Mouse (Mus musculus) liver, embryonic 14.5 days (tissue): ENCODE measurements at regions not wholly inside any gene's neighbourhood (a gene's known extent, or its start where the extent isn't known, plus 50 kb on each side); places are given as distances from the start of the nearest gene placed in this dataset.

Experiments
- ATAC-seq: fragments of 200-750 bp; cut with Nextera tagmentation; 2 replicates; pipeline ENCODE4 v1.8.0; 2017; ENCODE audit warnings: moderate number of reproducible peaks, mild to moderate bottlenecking, moderate library complexity; ENCODE audit not compliant: insufficient read depth
- DNase-seq, 3 experiments: peaks; one replicate each; pipeline ENCODE4 v3.0.0-alpha.2; 2012 to 2013; ENCODE audit warnings: low read depth in 3 of 3, low spot score in 3 of 3
- H3K27ac ChIP-seq: fragments of 300-500 bp; sonication (generic); 2 replicates; pipeline ENCODE4 v1.5.1; 2014; ENCODE audit warnings: moderate library complexity, mild to moderate bottlenecking, control low read depth, inconsistent platforms
- H3K27me3 ChIP-seq: fragments of 300-500 bp; sonication (generic); 2 replicates; pipeline ENCODE4 v1.6.1; 2014; ENCODE audit warnings: mild to moderate bottlenecking, low read length, moderate library complexity; ENCODE audit not compliant: control insufficient read depth, insufficient read depth
- H3K36me3 ChIP-seq: fragments of 300-500 bp; sonication (generic); replicated peaks from 2 replicates; pipeline ENCODE4 v1.6.1; 2014; ENCODE audit warnings: low read depth; ENCODE audit not compliant: control insufficient read depth, insufficient read depth
- H3K4me1 ChIP-seq, 2 experiments: fragments of 200-500 bp in 1 of 2; fragments of 300-500 bp in 1 of 2; sonication (generic) in 1 of 2; replicated peaks; 2 replicates each; pipeline ENCODE4 v1.6.1; 2012 to 2014; ENCODE audit warnings: antibody characterized with exemption in 1 of 2, inconsistent platforms in 1 of 2, low read length in 1 of 2; ENCODE audit not compliant: control insufficient read depth in 2 of 2, insufficient read depth in 2 of 2
- H3K4me2 ChIP-seq: fragments of 300-500 bp; sonication (generic); 2 replicates; pipeline ENCODE4 v1.6.1; 2014; ENCODE audit warnings: low read depth, mild to moderate bottlenecking, control low read depth, moderate library complexity
- H3K4me3 ChIP-seq, 2 experiments: fragments of 200-500 bp in 1 of 2; fragments of 300-500 bp in 1 of 2; sonication (generic) in 1 of 2; 2 replicates each; pipeline ENCODE4 v1.5.1; 2012 to 2014; ENCODE audit warnings: low read depth in 2 of 2, low read length in 2 of 2, mild to moderate bottlenecking in 2 of 2, control low read depth in 1 of 2, inconsistent platforms in 1 of 2, moderate library complexity in 1 of 2; ENCODE audit not compliant: insufficient read depth in 1 of 2
- H3K9ac ChIP-seq: fragments of 300-500 bp; sonication (generic); replicated peaks from 2 replicates; pipeline ENCODE4 v1.6.1; 2014; ENCODE audit warnings: mild to moderate bottlenecking, control low read depth, moderate library complexity
- H3K9me3 ChIP-seq: fragments of 300-500 bp; sonication (generic); 2 replicates; pipeline ENCODE4 v1.6.1; 2016; ENCODE audit warnings: low read length, mixed read lengths; ENCODE audit not compliant: control insufficient read depth
- CTCF ChIP-seq: IDR thresholded peaks from 2 replicates; pipeline ENCODE4 v1.5.1; 2016; ENCODE audit warnings: antibody characterized with exemption, low read depth, control low read depth
- EP300 ChIP-seq: IDR thresholded peaks from 2 replicates; pipeline ENCODE4 v1.6.1; 2016; ENCODE audit warnings: antibody characterized with exemption, low read depth
- WGBS: fragments of 180-500 bp; shearing (Covaris S2); extraction: QIAGEN DNeasy Blood & Tissue Kit; methylation state at CpG from one replicate; pipeline ENCODE4 v1.1.7; 2014; ENCODE audit not compliant: insufficient replicate concordance; 5-methylcytosine and 5-hydroxymethylcytosine counted together

- Histone ChIP-seq H3K27me3 (no peaks in the 10 kb centered on the region), H3K4me1 (no peaks in the 10 kb centered on the region), H3K9me3 (no peaks in the 10 kb centered on the region), H3K4me3 (no peak overlapping the region), H3K27ac (no peak overlapping the region), H3K4me2 (no peak overlapping the region), H3K36me3 (no peaks in the 10 kb centered on the region), H3K9ac (no peak overlapping the region)
- TF ChIP-seq EP300 = no peak
- no peak for TF ChIP-seq CTCF
- 59% methylated on average over 7 of the region's 7 CpGs for WGBS
- no peak for ATAC-seq
- DNase-seq = no peak
These were observed 1056.6 kb upstream of the Slit2 start for GRCm38 (mm10) chr5:46926324-46926723.

GRCm38 (mm10) chr5:46901909-46902308 lies 1044.5 kb upstream of the Lcorl start:
- TF ChIP-seq CTCF = no peak
- peak; percentile 5 to 6 (median 6) for DNase-seq
- peak; percentile 65 for ATAC-seq
- no peak overlapping the region for H3K4me3 ChIP-seq
- H3K9ac ChIP-seq = no peak overlapping the region
- no peaks in the 10 kb centered on the region for H3K36me3 ChIP-seq
- 59% methylated on average over 2 of the region's 2 CpGs for WGBS
- no peak overlapping the region for H3K4me2 ChIP-seq
- H3K27ac ChIP-seq = no peak overlapping the region
- no peaks in the 10 kb centered on the region for H3K4me1 ChIP-seq
- no peaks in the 10 kb centered on the region for H3K9me3 ChIP-seq
- H3K27me3 ChIP-seq = no peaks in the 10 kb centered on the region

- peak overlapping the region; percentile 11; the same call in 1 of the 2 replicates for H3K4me2 ChIP-seq
- no peak overlapping the region for H3K9ac ChIP-seq
- H3K9me3 ChIP-seq = no peaks in the 10 kb centered on the region
- H3K36me3 ChIP-seq = no peaks in the 10 kb centered on the region
- no peaks in the 10 kb centered on the region; a peak in 1 of 4 replicates for H3K4me1 ChIP-seq
- TF ChIP-seq EP300 = peak; percentile 82
- TF ChIP-seq CTCF = no peak
- ATAC-seq = peak; percentile 93
- 27% methylated on average over 2 of the region's 2 CpGs for WGBS
- DNase-seq = peak; percentile 35 to 55 (median 39)
- no peak overlapping the region for H3K27ac ChIP-seq
- no peaks in the 10 kb centered on the region for H3K27me3 ChIP-seq
- no peak overlapping the region for H3K4me3 ChIP-seq
These were observed 1036.6 kb upstream of the Lcorl start for GRCm38 (mm10) chr5:46894037-46894436.

- H3K9ac ChIP-seq = no peak overlapping the region
- H3K4me1 ChIP-seq = no peaks in the 10 kb centered on the region
- H3K4me3 ChIP-seq = no peak overlapping the region
- no peaks in the 10 kb centered on the region for H3K27me3 ChIP-seq
- ATAC-seq (no peak), DNase-seq (no peak)
- no peak for TF ChIP-seq CTCF
- TF ChIP-seq EP300 = no peak
- no peak overlapping the region for H3K27ac ChIP-seq
- H3K9me3 ChIP-seq = no peaks in the 10 kb centered on the region
- H3K36me3 ChIP-seq = no peaks in the 10 kb centered on the region
- H3K4me2 ChIP-seq = no peak overlapping the region
These were observed 1026.5 kb upstream of the Lcorl start for GRCm38 (mm10) chr5:46883956-46884355.

GRCm38 (mm10) chr5:46856837-46857236 lies 999.4 kb upstream of the Lcorl start:
- Histone ChIP-seq H3K27me3 (no peaks in the 10 kb centered on the region), H3K4me1 (no peaks in the 10 kb centered on the region), H3K36me3 (no peaks in the 10 kb centered on the region), H3K9ac (no peak overlapping the region), H3K4me2 (no peak overlapping the region), H3K4me3 (no peak overlapping the region), H3K27ac (no peak overlapping the region), H3K9me3 (no peaks in the 10 kb centered on the region)
- ATAC-seq (no peak), DNase-seq (no peak)
- no peak for TF ChIP-seq CTCF
- no peak for TF ChIP-seq EP300

- WGBS = 77% methylated on average over 2 of the region's 2 CpGs
- H3K27me3 ChIP-seq = no peaks in the 10 kb centered on the region
- TF ChIP-seq EP300 = no peak
- ATAC-seq (no peak), DNase-seq (no peak)
- no peaks in the 10 kb centered on the region for H3K36me3 ChIP-seq
- no peak overlapping the region for H3K4me2 ChIP-seq
- no peak overlapping the region for H3K9ac ChIP-seq
- H3K4me1 ChIP-seq = no peaks in the 10 kb centered on the region
- H3K4me3 ChIP-seq = no peak overlapping the region
- no peaks in the 10 kb centered on the region for H3K9me3 ChIP-seq
- no peak overlapping the region for H3K27ac ChIP-seq
These were observed 987.8 kb upstream of the Lcorl start for GRCm38 (mm10) chr5:46845175-46845574.
